Comparison of ENCODE assay signal across 14 mouse cellular contexts in the genomic region with DNA sequence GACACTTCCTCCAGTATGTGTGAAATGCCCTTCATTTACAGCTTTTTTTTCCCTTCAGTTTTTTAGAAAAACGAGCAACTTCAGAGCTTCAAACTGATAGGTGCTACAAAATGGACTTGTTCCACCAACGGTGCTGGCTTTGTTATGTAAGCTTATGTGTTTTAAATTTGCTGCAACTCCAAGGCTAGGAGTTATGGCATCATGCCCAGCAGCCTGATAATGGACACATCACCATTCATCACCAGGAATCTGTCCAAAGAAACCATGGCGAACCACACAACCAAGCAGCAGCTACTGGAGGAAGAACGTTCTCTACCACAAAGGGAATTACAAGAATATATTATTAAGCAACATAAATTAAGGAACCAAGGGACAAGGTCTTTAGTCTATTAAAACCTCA.
"Had no signal": no experiment of that assay in that cellular context is flagged by ENCODE, and none has a peak within 500 bp of the region (broad histone marks: within the 10 kb centered on the region; RNA-seq: fewer than 3 reads in every experiment).

No protein-coding gene starts in this region.

- H3K27ac ChIP-seq: layer of hippocampus, adult 2 months; left cerebral cortex, adult 2 months; limb, embryonic 10.5 days; midbrain, embryonic 15.5 days; neural tube, embryonic 12.5 days; stomach, embryonic 15.5 days had no signal

- H3K9me3 ChIP-seq: limb, embryonic 10.5 days; midbrain, embryonic 15.5 days; neural tube, embryonic 12.5 days; stomach, embryonic 15.5 days had no signal

- ATAC-seq: midbrain, embryonic 15.5 days had no signal

- H3K27me3 ChIP-seq: midbrain, embryonic 15.5 days; neural tube, embryonic 12.5 days; stomach, embryonic 15.5 days had no signal

- H3K4me2 ChIP-seq: liver, embryonic 11.5 days; midbrain, embryonic 11.5 days; midbrain, embryonic 15.5 days; neural tube, embryonic 12.5 days; stomach, embryonic 15.5 days had no signal

- H3K36me3 ChIP-seq: limb, embryonic 10.5 days; midbrain, embryonic 15.5 days; neural tube, embryonic 12.5 days; stomach, embryonic 15.5 days had no signal

- DNase-seq: kidney, adult 18-20 months; kidney, postnatal 10 days; kidney, postnatal 4 days; lung, postnatal 4 days; right cerebral cortex, postnatal 14 days; thymus, postnatal 36 days had no signal

- H3K9ac ChIP-seq: midbrain, embryonic 15.5 days; neural tube, embryonic 12.5 days; stomach, embryonic 15.5 days had no signal

- H3K4me3 ChIP-seq: layer of hippocampus, adult 2 months; left cerebral cortex, adult 2 months; limb, embryonic 10.5 days; midbrain, embryonic 15.5 days; neural tube, embryonic 12.5 days; stomach, embryonic 15.5 days had no signal

- H3K4me1 ChIP-seq: limb, embryonic 10.5 days; midbrain, embryonic 15.5 days; neural tube, embryonic 12.5 days; stomach, embryonic 15.5 days had no signal
